Mouse (Mus musculus): ENCODE measurements at regions not wholly inside any gene's neighbourhood (a gene's known extent, or its start where the extent isn't known, plus 50 kb on each side); places are given as distances from the start of the nearest gene placed in this dataset.

GRCm38 (mm10) chr17:67503125-67503878 is 129.2 kb downstream of the Lrrc30 start:
- DNase-seq = no peak

GRCm38 (mm10) chr17:67502628-67503027 is 129.9 kb downstream of the Lrrc30 start:
- no peak for DNase-seq

GRCm38 (mm10) chr17:67499783-67500641 is 132.5 kb downstream of the Lrrc30 start:
- no peak for DNase-seq

GRCm38 (mm10) chr17:67497380-67497779 is 135.1 kb downstream of the Lrrc30 start:
- no peak for DNase-seq

- DNase-seq = no peak
Observed at GRCm38 (mm10) chr17:67480463-67480862, 126.2 kb upstream of the Ptprm start.

GRCm38 (mm10) chr17:67473137-67473536 is 118.9 kb upstream of the Ptprm start:
- peak; percentile 40 to 71 for DNase-seq

GRCm38 (mm10) chr17:67458851-67459421 is 104.7 kb upstream of the Ptprm start:
- no peak for DNase-seq

GRCm38 (mm10) chr17:67451966-67452365 is 97.7 kb upstream of the Ptprm start:
- DNase-seq = peak in 1 of 2 experiments; percentile 7

- no peak for DNase-seq
Observed at GRCm38 (mm10) chr17:67451081-67451480, 96.8 kb upstream of the Ptprm start.

GRCm38 (mm10) chr17:67450021-67450420 is 95.8 kb upstream of the Ptprm start:
- DNase-seq = no peak

- DNase-seq = no peak
Observed at GRCm38 (mm10) chr17:67445986-67446385, 91.7 kb upstream of the Ptprm start.

- DNase-seq = no peak
Observed at GRCm38 (mm10) chr17:67440961-67441360, 86.7 kb upstream of the Ptprm start.

- DNase-seq = no peak
Observed at GRCm38 (mm10) chr17:67419956-67420711, 65.9 kb upstream of the Ptprm start.

GRCm38 (mm10) chr17:67412546-67413250 is 58.4 kb upstream of the Ptprm start:
- no peak for DNase-seq

GRCm38 (mm10) chr17:67409911-67410310 is 55.7 kb upstream of the Ptprm start:
- DNase-seq = no peak

- no peak for DNase-seq
Observed at GRCm38 (mm10) chr17:67405934-67406333, 51.7 kb upstream of the Ptprm start.

Data from cerebellum, postnatal 25 days (tissue).